Mouse (Mus musculus) lung, adult 18-20 months (tissue): Measurements from ENCODE around the gene Zswim4.

Experiments used
- DNase-seq, 2 experiments: peaks; one replicate each; pipeline ENCODE4 v3.0.0; 2022; ENCODE audit warnings: mixed read lengths in 2 of 2

The Zswim4 gene

DNA sequence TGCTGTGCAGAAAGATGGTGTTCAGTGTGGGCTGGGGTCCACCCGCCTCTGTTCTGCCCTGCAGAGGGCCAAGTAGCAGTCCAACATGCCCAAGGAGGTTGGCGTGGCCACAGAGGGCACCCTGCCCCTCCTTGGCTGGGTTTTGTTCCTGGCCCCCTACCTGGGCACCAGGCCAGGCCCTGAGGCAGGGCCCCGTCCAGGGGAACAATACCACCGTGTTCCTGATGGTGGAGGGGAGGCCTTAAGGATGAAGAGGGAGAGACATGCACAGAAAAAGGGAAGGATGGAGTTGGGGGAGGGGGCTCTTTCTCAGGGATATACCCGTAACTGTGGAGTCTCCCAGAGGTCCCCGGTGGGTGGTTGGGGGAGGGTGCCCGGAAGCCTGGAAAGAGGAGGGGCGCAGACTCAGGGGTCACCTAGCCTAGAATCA lies 36.7 kb downstream of the Zswim4 start:
- no peak for DNase-seq

DNA sequence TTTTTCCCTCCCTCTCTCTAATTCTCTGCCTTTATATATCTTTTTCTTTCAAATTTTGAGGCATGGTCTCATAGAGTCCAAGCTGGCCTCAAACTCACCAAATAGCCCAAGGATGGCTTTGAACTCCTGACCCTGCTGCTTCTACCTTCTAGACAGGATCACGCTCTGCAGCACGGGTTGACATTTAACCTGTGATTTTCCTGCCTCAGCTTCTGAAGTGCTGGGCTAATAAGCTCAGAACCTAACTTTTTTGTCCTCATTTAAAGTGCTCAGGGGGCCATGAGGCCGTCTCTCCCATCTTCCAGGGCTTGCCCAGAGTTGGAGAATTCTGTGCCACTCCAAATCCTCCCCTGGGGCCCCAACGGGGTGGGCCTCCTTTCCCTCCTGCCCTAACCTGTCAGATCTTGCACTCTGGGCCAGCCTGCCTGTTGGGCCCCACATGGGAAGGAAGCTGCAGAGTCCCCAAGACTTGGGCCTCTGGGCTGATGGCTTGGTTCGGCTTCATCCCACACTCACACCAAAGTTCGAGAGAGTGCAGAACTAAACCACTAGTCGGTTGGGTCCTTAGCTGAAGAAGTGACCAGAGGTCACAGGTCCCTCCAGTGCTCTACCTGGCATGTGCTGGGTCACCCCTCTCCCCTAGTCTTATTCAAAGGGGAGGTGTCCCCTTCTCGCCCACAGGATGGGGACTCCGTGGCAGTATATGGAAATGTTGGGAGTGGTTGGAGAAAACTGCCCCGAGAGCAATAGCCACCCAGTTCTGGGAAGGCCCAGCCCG lies 37.3 kb downstream of the Zswim4 start:
- no peak for DNase-seq

- no peak for DNase-seq
Observed at GRCm38 (mm10) chr8:84198871-84199270, 38.0 kb downstream of the Zswim4 start.

GRCm38 (mm10) chr8:84197922-84198774 lies 38.7 kb downstream of the Zswim4 start:
- DNase-seq: peak; percentile 97 to 99

DNA sequence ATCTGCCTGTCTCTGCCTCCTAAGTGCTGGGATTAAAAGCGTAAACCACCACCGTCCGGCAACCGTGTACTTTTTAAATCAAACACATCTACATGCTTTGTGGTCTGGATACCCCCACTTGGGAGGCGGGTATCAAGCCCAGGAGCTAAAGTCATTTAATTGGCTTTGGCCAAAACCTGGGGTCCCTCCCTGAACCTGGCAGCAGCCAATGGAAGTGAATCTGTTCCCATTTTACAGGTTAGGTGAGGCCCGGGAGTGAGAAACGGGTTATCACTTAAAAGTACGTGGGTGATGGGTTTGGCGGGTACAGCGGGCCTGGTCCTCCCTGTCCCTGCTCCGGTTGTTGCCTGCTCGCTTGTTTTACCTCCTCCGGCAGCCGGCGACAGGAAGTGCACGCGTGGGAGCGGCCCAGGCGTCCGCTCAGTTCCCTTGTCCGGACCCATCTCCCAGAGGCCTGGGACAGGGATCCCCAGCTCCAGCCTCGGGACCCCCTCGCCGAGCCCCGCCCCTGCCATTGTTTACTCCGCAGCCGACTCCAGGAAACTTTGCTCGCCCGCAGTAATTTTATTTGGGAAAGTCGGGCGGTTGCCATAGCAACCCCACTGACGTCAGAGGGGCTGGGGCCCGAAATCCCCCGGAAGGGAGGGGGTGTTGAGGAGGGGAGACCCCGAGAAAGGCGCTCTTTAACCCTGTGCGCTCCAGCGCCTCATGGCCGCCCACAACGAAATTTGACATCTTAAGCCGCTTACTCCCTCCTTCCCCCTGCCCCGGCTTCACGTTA lies 39.5 kb downstream of the Zswim4 start:
- peak; percentile 92 to 96 for DNase-seq

DNA sequence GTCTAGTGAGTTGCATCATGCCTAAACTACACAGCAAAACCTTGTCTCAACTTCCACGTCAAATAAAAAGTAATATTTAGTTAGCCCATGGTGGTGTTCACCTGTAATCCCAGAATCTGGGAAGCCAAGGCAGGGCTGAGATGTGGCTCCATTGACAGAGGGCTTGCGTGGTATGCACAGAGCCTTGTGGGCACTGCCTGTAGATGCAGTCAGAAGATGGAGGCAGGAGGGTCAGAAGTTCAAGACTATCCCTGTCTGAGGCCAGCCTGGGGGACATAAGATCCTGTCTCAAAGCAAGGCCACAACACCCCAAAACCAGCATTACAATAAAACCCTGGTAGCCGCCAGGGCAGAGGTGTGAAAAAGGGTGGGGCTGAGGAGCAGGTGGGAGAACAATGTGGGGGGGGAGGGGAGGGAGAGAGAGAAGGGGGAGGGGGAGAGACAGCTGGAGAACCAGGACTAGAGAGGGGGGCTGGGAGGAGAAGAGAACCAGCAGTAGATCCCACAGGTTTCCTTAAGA lies 42.6 kb downstream of the Zswim4 start:
- DNase-seq: no peak

DNA sequence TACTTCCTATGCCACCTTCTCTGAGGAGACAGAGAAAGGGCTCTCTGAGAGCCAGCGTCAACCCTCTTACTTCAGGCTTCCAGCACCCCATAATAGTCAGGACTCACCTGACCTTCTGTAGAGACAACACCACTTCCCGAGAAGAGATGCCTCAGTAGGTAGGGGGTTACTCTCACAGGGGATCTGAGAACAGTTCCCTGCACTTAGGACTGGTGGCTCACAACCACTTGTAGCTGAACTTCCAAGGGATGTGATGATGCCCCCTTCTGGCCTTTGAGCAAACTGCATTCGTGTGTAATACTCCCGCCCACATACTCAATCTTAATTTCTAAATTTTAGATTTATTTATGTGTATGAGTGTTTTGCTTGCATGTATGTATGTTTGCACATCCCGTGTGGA lies 43.3 kb downstream of the Zswim4 start:
- peak in 1 of 2 experiments; percentile 23 for DNase-seq

DNA sequence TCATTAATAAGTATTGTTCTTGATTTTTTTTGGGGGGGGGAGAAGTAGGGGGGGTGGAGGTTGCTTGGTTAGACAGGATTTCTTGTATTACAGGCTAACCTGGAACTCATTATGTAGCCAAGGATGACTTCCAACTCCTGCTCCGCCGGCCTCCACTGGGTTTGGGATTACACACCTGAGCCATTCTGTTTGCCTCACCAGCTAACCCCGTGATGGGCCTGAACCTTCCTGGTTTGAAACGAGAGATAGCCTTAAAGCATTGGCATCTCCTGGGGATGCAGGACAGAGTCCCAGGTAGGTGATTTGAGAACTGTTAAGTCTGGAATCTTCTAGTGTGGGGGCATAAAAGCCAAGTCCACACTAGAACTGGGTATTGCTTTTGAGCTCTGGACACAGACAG lies 43.7 kb downstream of the Zswim4 start:
- DNase-seq: peak in 1 of 2 experiments; percentile 11

DNA sequence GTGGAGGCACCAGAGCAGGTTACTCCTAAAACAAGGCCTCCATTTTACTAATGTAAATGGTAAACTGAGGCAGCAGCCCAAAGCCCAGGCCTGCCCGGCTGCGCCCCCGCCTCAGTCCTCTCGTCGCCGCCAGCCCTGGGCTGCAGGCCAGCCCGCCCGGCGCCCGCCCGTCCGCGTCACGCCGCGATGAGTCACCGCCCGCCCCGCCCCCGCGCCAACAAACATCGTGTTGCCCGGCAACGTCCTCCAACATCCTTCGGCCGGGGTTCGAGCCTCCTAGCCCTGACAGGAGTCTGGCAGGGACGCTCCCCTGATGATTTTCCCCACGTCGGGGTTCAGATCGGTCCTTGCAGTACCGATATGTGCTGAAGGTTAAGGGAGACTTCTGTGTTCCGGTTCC lies 44.3 kb downstream of the Zswim4 start:
- peak; percentile 86 to 89 for DNase-seq

- peak; percentile 94 to 96 for DNase-seq
Observed at GRCm38 (mm10) chr8:84192023-84192422, 44.8 kb downstream of the Zswim4 start.

GRCm38 (mm10) chr8:84190191-84190867 lies 46.5 kb downstream of the Zswim4 start:
- peak; percentile 15 to 34 for DNase-seq

GRCm38 (mm10) chr8:84189603-84190002 lies 47.3 kb downstream of the Zswim4 start:
- DNase-seq: peak; percentile 60 to 80

GRCm38 (mm10) chr8:84188671-84189070 lies 48.2 kb downstream of the Zswim4 start:
- peak; percentile 41 to 70 for DNase-seq

DNA sequence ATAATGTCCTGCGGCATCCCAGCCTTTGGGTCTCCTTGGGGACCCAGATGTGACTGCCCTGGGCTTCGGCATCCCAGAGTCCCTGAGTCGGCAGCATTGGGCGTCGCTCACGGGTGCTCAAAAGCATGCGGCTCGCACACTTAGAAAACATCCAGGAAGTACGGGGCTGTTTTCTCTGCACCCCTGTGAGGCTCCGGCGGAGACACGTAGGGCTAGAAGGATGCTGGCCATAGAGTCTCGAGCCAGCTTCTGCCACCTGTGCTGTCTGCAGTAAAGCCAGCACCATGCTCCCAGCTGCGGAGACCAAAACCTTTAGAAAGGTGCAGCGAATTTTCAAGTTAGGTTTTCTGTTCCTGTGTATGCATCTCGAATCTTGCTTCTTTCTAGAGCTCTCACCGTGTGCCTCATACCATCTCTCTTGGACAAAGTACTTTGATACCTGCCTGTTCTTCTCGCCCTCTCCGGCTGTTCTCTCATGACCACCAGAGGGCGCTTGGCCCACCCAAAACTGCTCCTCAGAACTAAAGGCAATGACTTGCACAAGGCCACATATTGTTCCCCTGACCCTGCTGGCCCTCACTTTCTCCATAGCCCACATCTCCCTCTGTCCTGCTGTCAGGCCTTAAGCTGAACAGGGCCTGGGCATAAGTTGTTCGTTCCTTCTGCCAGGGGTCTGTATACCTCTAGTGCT lies 49.6 kb downstream of the Zswim4 start:
- peak; percentile 77 to 85 for DNase-seq

- peak; percentile 78 to 82 for DNase-seq
Observed at GRCm38 (mm10) chr8:84186547-84186946, 50.3 kb downstream of the Zswim4 start.

DNA sequence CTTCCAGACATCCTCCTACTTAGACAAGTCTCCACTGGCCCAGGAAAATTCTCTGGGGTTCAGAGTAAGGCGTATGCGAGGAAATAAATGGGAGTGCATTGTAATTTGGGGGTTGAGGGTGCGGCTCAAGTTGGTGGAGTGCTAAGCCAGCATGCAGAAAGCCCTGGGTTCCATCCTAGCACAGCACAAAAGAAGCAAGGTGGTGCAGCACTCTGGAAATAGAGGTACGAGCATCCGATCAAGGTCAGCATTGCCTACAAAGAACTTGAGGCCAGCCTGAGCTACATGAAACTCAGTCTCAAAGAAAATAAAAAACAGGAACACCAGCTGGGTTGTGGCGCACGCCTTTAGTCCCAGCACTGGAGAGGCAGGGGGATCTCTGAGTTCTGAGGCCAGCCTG lies 51.7 kb downstream of the Zswim4 start, which contains the start of gene Nanos3:
Gene Nanos3, minus strand, starts transcription at position 101 of the 400 bp plus-strand sequence.
- DNase-seq: no peak

GRCm38 (mm10) chr8:84184085-84185043 lies 52.5 kb downstream of the Zswim4 start:
- DNase-seq: peak in 1 of 2 experiments; percentile 14

DNA sequence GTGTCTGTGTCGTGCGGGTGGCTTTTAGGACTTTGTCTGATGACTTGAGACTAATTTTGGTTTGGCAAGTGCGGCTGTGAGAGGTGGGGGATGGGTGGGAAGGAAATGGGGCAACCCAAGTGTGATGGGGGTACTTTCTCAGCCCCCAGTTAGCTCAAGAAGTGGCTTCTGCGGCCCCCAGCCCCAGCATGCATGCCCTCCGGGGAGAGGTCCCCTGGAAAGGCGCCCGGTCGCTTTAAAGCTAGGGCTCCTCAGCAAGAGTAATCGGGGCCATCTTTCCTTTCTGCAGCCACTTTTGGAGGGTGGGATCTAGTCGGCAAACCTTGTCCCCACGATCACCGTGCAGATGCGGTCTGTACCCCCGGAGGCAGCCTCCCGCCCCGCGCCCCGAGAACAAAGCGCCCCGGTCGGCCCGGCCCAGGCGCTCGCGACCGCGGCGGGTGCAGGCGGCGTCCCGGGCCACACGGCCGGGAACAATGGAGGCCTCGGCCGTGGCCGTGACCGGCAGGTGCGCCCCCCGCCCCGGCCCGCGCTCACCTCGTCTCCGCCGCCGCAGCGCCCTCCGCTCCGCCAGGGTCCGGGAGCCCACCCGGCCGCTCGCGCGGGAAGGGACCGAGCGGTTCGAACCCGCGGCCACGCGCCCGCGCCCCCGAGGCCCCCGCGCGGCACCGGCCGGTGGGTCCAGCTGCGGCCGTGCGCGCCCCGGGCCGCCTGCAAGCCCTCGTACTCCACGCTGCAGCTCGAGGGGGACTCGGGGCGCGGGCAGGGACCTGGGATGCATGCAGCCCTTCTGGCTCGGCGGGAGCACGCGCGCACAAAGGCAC lies 53.4 kb downstream of the Zswim4 start:
- DNase-seq: no peak

GRCm38 (mm10) chr8:84182833-84183232 lies 54.0 kb downstream of the Zswim4 start:
- no peak for DNase-seq
